Mouse (Mus musculus) heart, embryonic 11.5 days (tissue): ENCODE results near the gene Ccdc50. TPM values are rescaled to one million over a fixed set of nuclear protein-coding genes. Genes with fewer than 3 reads are reported as not detected.

Experiments used
- ATAC-seq: fragments of 200-750 bp; cut with Nextera tagmentation; replicated peaks from 2 replicates; pipeline ENCODE4 v1.8.0; 2017; ENCODE audit warnings: moderate library complexity; ENCODE audit not compliant: insufficient number of reproducible peaks, low FRiP score, low TSS enrichment
- H3K27ac ChIP-seq: fragments of 300-500 bp; sonication (generic); 2 replicates; pipeline ENCODE4 v1.5.1; 2014; ENCODE audit warnings: mild to moderate bottlenecking, low read depth, low read length
- H3K27me3 ChIP-seq: fragments of 300-500 bp; sonication (generic); 2 replicates; pipeline ENCODE4 v1.6.1; 2014; ENCODE audit warnings: mild to moderate bottlenecking, low read length, mixed read lengths; ENCODE audit not compliant: control insufficient read depth, insufficient read depth
- H3K36me3 ChIP-seq: fragments of 300-500 bp; sonication (generic); 2 replicates; pipeline ENCODE4 v1.6.1; 2014; ENCODE audit warnings: mild to moderate bottlenecking, low read length, moderate library complexity, mixed read lengths; ENCODE audit not compliant: control insufficient read depth, insufficient read depth
- H3K4me1 ChIP-seq: fragments of 300-500 bp; sonication (generic); 2 replicates; pipeline ENCODE4 v1.6.1; 2014; ENCODE audit warnings: low read length; ENCODE audit not compliant: control insufficient read depth, insufficient read depth
- H3K4me2 ChIP-seq: fragments of 300-500 bp; sonication (generic); 2 replicates; pipeline ENCODE4 v1.6.1; 2014; ENCODE audit warnings: mild to moderate bottlenecking, moderate library complexity
- H3K4me3 ChIP-seq: fragments of 300-500 bp; sonication (generic); 2 replicates; pipeline ENCODE4 v1.5.1; 2014; ENCODE audit warnings: low read depth, low read length
- H3K9ac ChIP-seq: fragments of 300-500 bp; sonication (generic); 2 replicates; pipeline ENCODE4 v1.6.1; 2014; ENCODE audit warnings: mild to moderate bottlenecking, low read depth, low read length, moderate library complexity
- H3K9me3 ChIP-seq: fragments of 300-500 bp; sonication (generic); replicated peaks from 2 replicates; pipeline ENCODE4 v1.6.1; 2016; ENCODE audit warnings: low read length; ENCODE audit not compliant: control insufficient read depth
- WGBS: fragments of 180-500 bp; shearing (Covaris S2); extraction: QIAGEN DNeasy Blood & Tissue Kit; methylation state at CpG from one replicate; pipeline ENCODE4 v1.1.7; 2014; ENCODE audit not compliant: insufficient replicate concordance; 5-methylcytosine and 5-hydroxymethylcytosine counted together
- polyA plus RNA-seq: library from polyadenylated mRNA; unstranded; fragments of >200 nt; fragmentation: Nextera tagmentation; extraction: Ambion mirVana; gene quantifications from 2 replicates; pipeline ENCODE4 v1.2.1, GENCODE M21; 2014

Gene Ccdc50
- polyA plus RNA-seq, 1 experiment from 2014 or later = 47.5 TPM

GRCm38 (mm10) chr16:27453823-27454222 lies 65.2 kb downstream of the Ccdc50 start:
- no peak for ATAC-seq
- Histone ChIP-seq H3K4me3 (no peak overlapping the region), H3K9ac (no peak overlapping the region), H3K9me3 (no peaks in the 10 kb centered on the region), H3K27me3 (no peaks in the 10 kb centered on the region), H3K4me1 (no peaks in the 10 kb centered on the region), H3K27ac (no peak overlapping the region), H3K36me3 (no peaks in the 10 kb centered on the region), H3K4me2 (no peak overlapping the region)
- WGBS = 78% methylated on average over 2 of the region's 2 CpGs

DNA sequence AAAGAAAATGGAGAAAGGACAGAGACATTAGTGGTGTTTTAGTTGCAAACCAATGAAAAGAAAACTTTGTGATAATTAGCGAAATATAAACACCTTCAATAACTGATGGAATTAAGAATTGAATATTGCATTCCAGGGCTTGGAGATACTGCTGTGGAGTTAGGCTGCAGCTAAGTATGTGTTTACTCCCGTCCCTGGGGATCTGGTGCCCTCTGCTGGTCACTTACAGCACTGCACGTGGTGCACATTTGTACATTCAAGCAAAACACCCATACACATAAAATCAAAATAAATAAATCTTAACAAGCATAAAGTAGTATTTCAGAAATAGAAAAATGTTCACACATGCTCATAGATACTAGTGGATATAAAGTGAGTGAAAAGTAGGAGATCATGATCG lies 68.6 kb downstream of the Ccdc50 start:
- H3K4me2 ChIP-seq = no peak overlapping the region
- H3K4me3 ChIP-seq = no peak overlapping the region
- no peaks in the 10 kb centered on the region for H3K9me3 ChIP-seq
- no peak overlapping the region for H3K9ac ChIP-seq
- no peaks in the 10 kb centered on the region for H3K27me3 ChIP-seq
- no peaks in the 10 kb centered on the region for H3K4me1 ChIP-seq
- no peak for ATAC-seq
- H3K36me3 ChIP-seq = no peaks in the 10 kb centered on the region
- WGBS = 15% methylated on average over 4 of the region's 4 CpGs
- no peak overlapping the region for H3K27ac ChIP-seq

DNA sequence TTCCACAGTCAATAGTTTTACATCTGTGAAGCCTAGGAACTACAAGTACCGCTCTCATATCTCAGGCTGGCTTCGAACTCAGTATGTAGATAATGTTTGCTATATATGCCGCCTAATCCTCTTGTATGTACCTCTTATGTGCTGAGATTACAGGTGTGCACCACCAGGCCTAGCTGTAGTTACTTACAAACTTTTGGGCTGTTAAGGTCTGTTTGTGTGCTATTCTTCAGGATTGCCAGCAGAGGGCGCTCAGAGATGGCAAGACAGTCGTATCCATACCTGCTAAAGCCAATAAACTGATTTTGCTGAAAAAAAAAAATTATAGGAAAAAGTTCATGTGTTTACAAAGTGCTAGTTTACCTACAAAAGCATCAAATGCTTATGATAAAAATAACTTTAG lies 80.1 kb downstream of the Ccdc50 start:
- H3K36me3 ChIP-seq = no peaks in the 10 kb centered on the region
- 19% methylated on average over 5 of the region's 5 CpGs for WGBS
- ATAC-seq = no peak
- no peak overlapping the region for H3K9ac ChIP-seq
- no peaks in the 10 kb centered on the region for H3K4me1 ChIP-seq
- H3K4me3 ChIP-seq = no peak overlapping the region
- H3K4me2 ChIP-seq = no peak overlapping the region
- H3K27ac ChIP-seq = no peak overlapping the region
- H3K9me3 ChIP-seq = no peaks in the 10 kb centered on the region
- H3K27me3 ChIP-seq = no peaks in the 10 kb centered on the region

- H3K4me2 ChIP-seq = no peak overlapping the region
- no peaks in the 10 kb centered on the region for H3K9me3 ChIP-seq
- H3K9ac ChIP-seq = no peak overlapping the region
- ATAC-seq = no peak
- H3K27me3 ChIP-seq = no peaks in the 10 kb centered on the region
- 78% methylated on average over 6 of the region's 6 CpGs for WGBS
- H3K4me1 ChIP-seq = no peaks in the 10 kb centered on the region
- no peak overlapping the region for H3K4me3 ChIP-seq
- H3K27ac ChIP-seq = no peak overlapping the region
- no peaks in the 10 kb centered on the region for H3K36me3 ChIP-seq
Observed at GRCm38 (mm10) chr16:27471389-27471788, 82.7 kb downstream of the Ccdc50 start.

- ATAC-seq = no peak
- no peak overlapping the region for H3K4me2 ChIP-seq
Observed at GRCm38 (mm10) chr16:27483834-27484233, 95.2 kb downstream of the Ccdc50 start.

More at GRCm38 (mm10) chr16:27483834-27484233, 95.2 kb downstream of the Ccdc50 start:
- H3K4me1 ChIP-seq = no peaks in the 10 kb centered on the region
- 74% methylated on average over 1 of the region's 1 CpGs for WGBS
- no peaks in the 10 kb centered on the region for H3K27me3 ChIP-seq
- H3K9me3 ChIP-seq = no peaks in the 10 kb centered on the region
- no peak overlapping the region for H3K9ac ChIP-seq
- H3K4me3 ChIP-seq = no peak overlapping the region
- H3K27ac ChIP-seq = no peak overlapping the region
- H3K36me3 ChIP-seq = no peaks in the 10 kb centered on the region

Other genes starting within 250 kb of the Ccdc50 start
- gene Ostn, start 81.4 kb upstream of the Ccdc50 start, polyA plus RNA-seq = not detected in 2 replicates
- gene Uts2b, start 18.6 kb upstream of the Ccdc50 start, polyA plus RNA-seq = 4.7 and 4.9 TPM in 2 replicates